Mouse (Mus musculus): Measurements from ENCODE around the gene Rac1. TPM values are rescaled to one million over a fixed set of nuclear protein-coding genes. Genes with fewer than 3 reads are reported as not detected.

Gene Rac1
- polyA plus RNA-seq, 1 experiment, result 557 TPM

DNA sequence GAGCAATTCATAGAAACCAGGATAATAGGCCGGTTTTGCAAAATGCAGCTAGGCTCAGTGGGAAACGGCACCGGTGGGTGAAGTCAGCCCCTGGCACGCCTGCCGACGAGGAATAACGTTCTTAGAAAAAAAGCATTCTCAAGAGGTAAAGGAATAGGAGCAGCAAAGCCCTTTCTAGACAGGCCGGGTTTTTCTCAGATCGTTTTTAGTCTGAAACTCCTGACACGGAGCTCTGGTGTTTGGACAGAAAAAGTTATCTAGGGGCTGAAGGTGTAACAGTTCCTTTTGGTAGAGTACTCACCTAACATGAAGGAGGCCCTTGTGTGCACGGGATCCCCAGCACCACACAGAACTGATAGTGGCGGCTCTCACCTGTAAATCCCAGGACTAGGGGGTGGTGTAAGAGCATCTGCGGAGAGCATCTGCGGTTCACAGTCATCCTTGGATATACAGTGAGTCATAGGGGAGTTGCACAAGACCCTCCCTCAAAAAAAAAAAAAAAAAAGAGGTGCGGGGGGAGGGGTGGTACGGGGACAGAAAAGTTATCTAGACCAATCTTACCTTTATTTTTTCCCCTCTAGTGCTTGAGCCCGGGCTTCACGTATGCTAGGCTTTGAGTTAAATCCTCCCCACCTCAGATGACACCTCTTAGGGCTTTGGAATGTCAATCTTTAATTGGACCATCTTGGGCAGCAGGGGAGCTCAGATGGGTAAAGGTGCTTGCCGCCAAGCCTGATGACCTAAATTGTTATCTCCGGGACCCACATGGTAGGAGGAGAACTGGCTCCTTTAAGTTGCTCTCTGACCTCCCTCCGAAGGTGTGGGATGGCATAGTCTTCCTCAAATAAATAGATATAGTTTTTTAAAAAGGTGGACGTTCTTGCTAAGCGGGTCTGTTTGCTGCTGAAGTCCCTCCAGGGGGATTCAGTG is 62.4 kb downstream of the Rac1 start:
- peak overlapping the region; percentile 75 for H3K4me3 ChIP-seq (replicated peaks; ENCODE audit: insufficient read depth, low read depth, low read length)
- DNase-seq, result no peak
- no peaks in the 10 kb centered on the region for H3K27me3 ChIP-seq (ENCODE audit: control insufficient read depth, insufficient read depth, low read length)
- H3K27ac ChIP-seq (ENCODE audit: insufficient read depth, low read length), result no peak overlapping the region
- H3K4me1 ChIP-seq (ENCODE audit: control insufficient read depth, insufficient read depth, low read length), result peaks cover 7% of the 10 kb centered on the region; the same call in 1 of the 2 replicates
- no peak for TF ChIP-seq CTCF (IDR thresholded peaks at IDR 0.05; ENCODE audit: borderline replicate concordance, insufficient read depth, low read depth, low read length)
- no peak for TF ChIP-seq POLR2A (IDR thresholded peaks at IDR 0.05; ENCODE audit: borderline replicate concordance, insufficient read depth, low read length)
- 19% methylated on average over 23 of the region's 23 CpGs for WGBS

DNA sequence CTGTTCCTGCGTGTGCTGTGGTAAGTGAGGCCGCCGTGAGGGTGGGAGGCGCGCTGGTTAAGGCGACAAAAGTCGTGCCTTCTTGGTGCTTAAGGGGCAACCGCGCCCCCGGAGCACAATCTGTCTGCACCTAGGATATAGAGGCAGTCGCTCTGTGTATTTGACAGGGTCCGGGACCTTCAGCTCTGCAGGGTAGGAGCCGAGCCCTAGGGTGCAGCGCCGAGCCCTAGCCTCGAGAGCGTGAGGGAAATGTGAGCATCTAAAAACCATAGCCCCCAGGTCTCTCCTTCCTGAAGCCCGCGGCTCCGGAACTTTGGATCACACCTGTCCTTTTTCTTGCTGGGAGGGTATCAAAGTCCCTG is 63.1 kb downstream of the Rac1 start:
- Histone ChIP-seq H3K4me1 (ENCODE audit: control insufficient read depth, insufficient read depth, low read length) (peaks cover 4% of the 10 kb centered on the region; the same call in 1 of the 2 replicates), H3K27ac (ENCODE audit: insufficient read depth, low read length) (peak overlapping the region; percentile 60), H3K4me3 (replicated peaks; ENCODE audit: insufficient read depth, low read depth, low read length) (peak overlapping the region; percentile 75), H3K27me3 (ENCODE audit: control insufficient read depth, insufficient read depth, low read length) (no peaks in the 10 kb centered on the region)
- TF ChIP-seq POLR2A (IDR thresholded peaks at IDR 0.05; ENCODE audit: borderline replicate concordance, insufficient read depth, low read length), result no peak
- no peak for TF ChIP-seq CTCF (IDR thresholded peaks at IDR 0.05; ENCODE audit: borderline replicate concordance, insufficient read depth, low read depth, low read length)
- under 1% methylated on average over 20 of the region's 20 CpGs for WGBS
- DNase-seq, result no peak

DNA sequence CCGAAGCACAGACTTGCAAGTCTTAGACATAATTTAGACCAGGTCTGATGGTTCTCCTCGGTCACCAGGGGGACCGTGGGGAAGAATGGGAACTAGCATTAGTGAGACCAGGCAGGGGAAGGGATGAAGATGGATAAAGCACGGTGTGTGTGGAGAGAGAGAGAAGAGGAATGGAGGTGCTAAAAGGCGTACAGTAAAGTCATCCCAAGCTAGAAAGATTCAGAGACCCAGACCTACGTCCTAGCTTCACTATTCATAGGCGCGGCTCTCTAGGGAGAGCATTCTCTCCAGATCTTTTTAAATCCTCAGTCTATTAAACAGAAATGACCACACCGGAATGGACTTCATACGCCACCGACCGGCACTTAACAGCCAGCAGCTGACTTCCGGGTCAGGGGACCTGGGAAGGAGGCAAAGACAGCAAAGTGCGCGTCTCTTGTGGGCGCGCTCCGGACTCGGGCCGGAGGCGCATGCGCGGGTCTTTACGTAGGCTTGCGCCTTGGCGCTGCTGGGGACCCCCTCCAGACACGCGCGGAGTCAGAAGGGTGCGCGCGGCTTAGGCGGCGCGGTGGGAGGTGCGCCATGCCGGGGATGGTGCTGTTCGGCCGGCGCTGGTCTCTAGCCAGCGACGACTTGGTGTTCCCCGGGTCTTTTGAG is 63.6 kb downstream of the Rac1 start, which contains the start of gene Daglb:
Gene Daglb, plus strand, starts transcription at position 485 of the 657 bp plus-strand sequence.
- peak within 1 kb of the TSS; percentile 75 for H3K4me3 ChIP-seq (replicated peaks; ENCODE audit: insufficient read depth, low read depth, low read length)
- DNase-seq, result peak; percentile 91 to 92
- TF ChIP-seq POLR2A (IDR thresholded peaks at IDR 0.05; ENCODE audit: borderline replicate concordance, insufficient read depth, low read length), result peak; percentile 96
- TF ChIP-seq CTCF (IDR thresholded peaks at IDR 0.05; ENCODE audit: borderline replicate concordance, insufficient read depth, low read depth, low read length), result no peak
- H3K27me3 ChIP-seq (ENCODE audit: control insufficient read depth, insufficient read depth, low read length), result no peaks in the 10 kb centered on the region
- H3K27ac ChIP-seq (ENCODE audit: insufficient read depth, low read length), result peak within 1 kb of the TSS; percentile 60
- 1% methylated on average over 43 of the region's 43 CpGs for WGBS
- peaks cover 4% of the 10 kb centered on the region; the same call in 1 of the 2 replicates for H3K4me1 ChIP-seq (ENCODE audit: control insufficient read depth, insufficient read depth, low read length)

DNA sequence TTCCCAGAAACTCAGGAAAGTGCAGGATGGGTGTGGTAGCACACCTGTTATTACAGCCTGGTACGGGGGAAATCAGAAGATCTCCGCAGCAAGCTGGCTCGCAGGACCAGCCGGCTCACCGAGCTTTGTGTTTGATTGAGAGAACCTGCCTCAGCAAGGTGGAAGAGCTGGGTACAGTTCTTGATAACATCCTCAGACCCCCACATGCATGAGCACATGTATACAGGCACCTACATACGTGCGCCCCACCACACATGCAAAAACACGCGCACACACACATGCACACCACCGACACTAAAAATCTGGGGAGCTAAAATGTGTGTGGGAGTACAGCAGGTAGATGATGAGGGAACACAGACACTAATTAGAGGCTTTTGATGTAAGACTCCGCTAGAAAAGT is 64.2 kb downstream of the Rac1 start:
- no peak for TF ChIP-seq CTCF (IDR thresholded peaks at IDR 0.05; ENCODE audit: borderline replicate concordance, insufficient read depth, low read depth, low read length)
- TF ChIP-seq POLR2A (IDR thresholded peaks at IDR 0.05; ENCODE audit: borderline replicate concordance, insufficient read depth, low read length), result no peak
- H3K4me1 ChIP-seq (ENCODE audit: control insufficient read depth, insufficient read depth, low read length), result peaks cover 4% of the 10 kb centered on the region; the same call in 1 of the 2 replicates
- no peak for DNase-seq
- no peaks in the 10 kb centered on the region for H3K27me3 ChIP-seq (ENCODE audit: control insufficient read depth, insufficient read depth, low read length)
- H3K27ac ChIP-seq (ENCODE audit: insufficient read depth, low read length), result peak overlapping the region; percentile 60
- H3K4me3 ChIP-seq (replicated peaks; ENCODE audit: insufficient read depth, low read depth, low read length), result peak overlapping the region; percentile 75
- 81% methylated on average over 11 of the region's 11 CpGs for WGBS

Other genes starting within 250 kb of the Rac1 start
- gene Zfp853, start 234.4 kb downstream of the Rac1 start, polyA plus RNA-seq (2012; rRNA removed), result 2.0 TPM in 2 replicates
- 17.0 and 17.8 TPM in 2 replicates for gene E130309D02Rik, start 212.7 kb downstream of the Rac1 start, polyA plus RNA-seq (2012; rRNA removed)
- 68.3 and 69.7 TPM in 2 replicates for gene Zdhhc4, start 198.8 kb downstream of the Rac1 start, polyA plus RNA-seq (2012; rRNA removed)
- gene Grid2ip, start 170.7 kb downstream of the Rac1 start, polyA plus RNA-seq (2012; rRNA removed), result 38.5 and 52.1 TPM in 2 replicates
- 32.1 and 32.6 TPM in 2 replicates for gene Kdelr2, start 124.2 kb downstream of the Rac1 start, polyA plus RNA-seq (2012; rRNA removed)
- gene Daglb, start 63.5 kb downstream of the Rac1 start, polyA plus RNA-seq (2012; rRNA removed), result 27.8 and 30.4 TPM in 2 replicates
- gene Cyth3, start 94.4 kb upstream of the Rac1 start, polyA plus RNA-seq (2012; rRNA removed), result 39.8 and 41.3 TPM in 2 replicates
- gene Usp42, start 204.2 kb upstream of the Rac1 start, polyA plus RNA-seq (2012; rRNA removed), result 12.9 and 13.9 TPM in 2 replicates